Mouse (Mus musculus): ENCODE data around the gene Kif13a. TPM values are rescaled to one million over a fixed set of nuclear protein-coding genes. Genes with fewer than 3 reads are reported as not detected.

Kif13a gene
- polyA plus RNA-seq, 1 experiment, result 33.5 TPM

- 8% methylated on average over 5 of the region's 5 CpGs for WGBS
- TF ChIP-seq POLR2A (IDR thresholded peaks at IDR 0.05; ENCODE audit: low read depth, low read length) (no peak), CTCF (IDR thresholded peaks at IDR 0.05; ENCODE audit: extremely low read depth, insufficient read length, insufficient replicate concordance, low read depth, low read length) (no peak)
- Histone ChIP-seq H3K4me3 (ENCODE audit: low read depth, low read length) (peak overlapping the region; percentile 96), H3K27ac (ENCODE audit: insufficient read depth, low read depth, low read length) (peak overlapping the region; percentile 59), H3K27me3 (ENCODE audit: control insufficient read depth, insufficient read depth, low read length) (no peaks in the 10 kb centered on the region), H3K36me3 (ENCODE audit: control insufficient read depth, insufficient read depth, low read length) (no peaks in the 10 kb centered on the region), H3K4me1 (ENCODE audit: control insufficient read depth, insufficient read depth, insufficient read length, low read length) (peaks cover 6% of the 10 kb centered on the region; the same call in 1 of the 2 replicates)
Measured at GRCm38 (mm10) chr13:46728411-46728810, 201.3 kb downstream of the Kif13a start.

- H3K4me3 ChIP-seq (ENCODE audit: low read depth, low read length), result peak within 1 kb of the TSS; percentile 96
- H3K27ac ChIP-seq (ENCODE audit: insufficient read depth, low read depth, low read length), result peak within 1 kb of the TSS; percentile 80
- H3K27me3 ChIP-seq (ENCODE audit: control insufficient read depth, insufficient read depth, low read length), result no peaks in the 10 kb centered on the region
- TF ChIP-seq CTCF (IDR thresholded peaks at IDR 0.05; ENCODE audit: extremely low read depth, insufficient read length, insufficient replicate concordance, low read depth, low read length) (no peak), POLR2A (IDR thresholded peaks at IDR 0.05; ENCODE audit: low read depth, low read length) (peak; percentile 84; the same call in 1 of the 2 replicates)
- under 1% methylated on average over 51 of the region's 51 CpGs for WGBS
- H3K4me1 ChIP-seq (ENCODE audit: control insufficient read depth, insufficient read depth, insufficient read length, low read length), result peaks cover 6% of the 10 kb centered on the region; the same call in 1 of the 2 replicates
- no peaks in the 10 kb centered on the region for H3K36me3 ChIP-seq (ENCODE audit: control insufficient read depth, insufficient read depth, low read length)
Measured at GRCm38 (mm10) chr13:46727837-46728268, 201.8 kb downstream of the Kif13a start, which contains the start of gene Nup153. TSS of gene Nup153 (minus strand) at chr13:46727940.

- H3K4me3 ChIP-seq (ENCODE audit: low read depth, low read length), result peak overlapping the region; percentile 96
- WGBS, result under 1% methylated on average over 83 of the region's 85 CpGs
- H3K27me3 ChIP-seq (ENCODE audit: control insufficient read depth, insufficient read depth, low read length), result no peaks in the 10 kb centered on the region
- peaks cover 6% of the 10 kb centered on the region; the same call in 1 of the 2 replicates for H3K4me1 ChIP-seq (ENCODE audit: control insufficient read depth, insufficient read depth, insufficient read length, low read length)
- no peaks in the 10 kb centered on the region for H3K36me3 ChIP-seq (ENCODE audit: control insufficient read depth, insufficient read depth, low read length)
- TF ChIP-seq POLR2A (IDR thresholded peaks at IDR 0.05; ENCODE audit: low read depth, low read length) (no peak), CTCF (IDR thresholded peaks at IDR 0.05; ENCODE audit: extremely low read depth, insufficient read length, insufficient replicate concordance, low read depth, low read length) (no peak)
- H3K27ac ChIP-seq (ENCODE audit: insufficient read depth, low read depth, low read length), result peak overlapping the region; percentile 80
Measured at GRCm38 (mm10) chr13:46727038-46727836, 202.4 kb downstream of the Kif13a start.

GRCm38 (mm10) chr13:46726288-46727037 lies 203.2 kb downstream of the Kif13a start:
- Histone ChIP-seq H3K4me1 (ENCODE audit: control insufficient read depth, insufficient read depth, insufficient read length, low read length) (peaks cover 6% of the 10 kb centered on the region; the same call in 1 of the 2 replicates), H3K4me3 (ENCODE audit: low read depth, low read length) (peak overlapping the region; percentile 96), H3K36me3 (ENCODE audit: control insufficient read depth, insufficient read depth, low read length) (no peaks in the 10 kb centered on the region), H3K27me3 (ENCODE audit: control insufficient read depth, insufficient read depth, low read length) (no peaks in the 10 kb centered on the region), H3K27ac (ENCODE audit: insufficient read depth, low read depth, low read length) (peak overlapping the region; percentile 54)
- under 1% methylated on average over 30 of the region's 30 CpGs for WGBS
- TF ChIP-seq CTCF (IDR thresholded peaks at IDR 0.05; ENCODE audit: extremely low read depth, insufficient read length, insufficient replicate concordance, low read depth, low read length) (no peak), POLR2A (IDR thresholded peaks at IDR 0.05; ENCODE audit: low read depth, low read length) (no peak)

GRCm38 (mm10) chr13:46725227-46725626 lies 204.4 kb downstream of the Kif13a start:
- H3K27me3 ChIP-seq (ENCODE audit: control insufficient read depth, insufficient read depth, low read length), result no peaks in the 10 kb centered on the region
- peaks cover 6% of the 10 kb centered on the region; the same call in 1 of the 2 replicates for H3K4me1 ChIP-seq (ENCODE audit: control insufficient read depth, insufficient read depth, insufficient read length, low read length)
- no peak overlapping the region for H3K27ac ChIP-seq (ENCODE audit: insufficient read depth, low read depth, low read length)
- 3% methylated on average over 2 of the region's 2 CpGs for WGBS
- TF ChIP-seq CTCF (IDR thresholded peaks at IDR 0.05; ENCODE audit: extremely low read depth, insufficient read length, insufficient replicate concordance, low read depth, low read length) (no peak), POLR2A (IDR thresholded peaks at IDR 0.05; ENCODE audit: low read depth, low read length) (no peak)
- no peak overlapping the region for H3K4me3 ChIP-seq (ENCODE audit: low read depth, low read length)
- H3K36me3 ChIP-seq (ENCODE audit: control insufficient read depth, insufficient read depth, low read length), result no peaks in the 10 kb centered on the region

GRCm38 (mm10) chr13:46724371-46724770 lies 205.3 kb downstream of the Kif13a start:
- H3K4me1 ChIP-seq (ENCODE audit: control insufficient read depth, insufficient read depth, insufficient read length, low read length), result peaks cover 6% of the 10 kb centered on the region; the same call in 1 of the 2 replicates
- H3K27me3 ChIP-seq (ENCODE audit: control insufficient read depth, insufficient read depth, low read length), result no peaks in the 10 kb centered on the region
- H3K27ac ChIP-seq (ENCODE audit: insufficient read depth, low read depth, low read length), result no peak overlapping the region
- H3K36me3 ChIP-seq (ENCODE audit: control insufficient read depth, insufficient read depth, low read length), result no peaks in the 10 kb centered on the region
- no peak overlapping the region for H3K4me3 ChIP-seq (ENCODE audit: low read depth, low read length)
- TF ChIP-seq POLR2A (IDR thresholded peaks at IDR 0.05; ENCODE audit: low read depth, low read length) (no peak), CTCF (IDR thresholded peaks at IDR 0.05; ENCODE audit: extremely low read depth, insufficient read length, insufficient replicate concordance, low read depth, low read length) (no peak)

- no peaks in the 10 kb centered on the region for H3K27me3 ChIP-seq (ENCODE audit: control insufficient read depth, insufficient read depth, low read length)
- no peak overlapping the region for H3K4me3 ChIP-seq (ENCODE audit: low read depth, low read length)
- TF ChIP-seq CTCF (IDR thresholded peaks at IDR 0.05; ENCODE audit: extremely low read depth, insufficient read length, insufficient replicate concordance, low read depth, low read length) (no peak), POLR2A (IDR thresholded peaks at IDR 0.05; ENCODE audit: low read depth, low read length) (no peak)
- peaks cover 8% of the 10 kb centered on the region; the same call in 1 of the 2 replicates for H3K4me1 ChIP-seq (ENCODE audit: control insufficient read depth, insufficient read depth, insufficient read length, low read length)
- peaks cover 6% of the 10 kb centered on the region for H3K36me3 ChIP-seq (ENCODE audit: control insufficient read depth, insufficient read depth, low read length)
- H3K27ac ChIP-seq (ENCODE audit: insufficient read depth, low read depth, low read length), result no peak overlapping the region
Measured at GRCm38 (mm10) chr13:46721009-46721408, 208.7 kb downstream of the Kif13a start.
